Mouse (Mus musculus): Measurements from ENCODE around the gene Asap3. TPM values are rescaled to one million over a fixed set of nuclear protein-coding genes. Genes with fewer than 3 reads are reported as not detected.

Gene Asap3
- polyA plus RNA-seq, 3 experiments from 2014 or later, result 0.16 TPM; not detected in 2

DNA sequence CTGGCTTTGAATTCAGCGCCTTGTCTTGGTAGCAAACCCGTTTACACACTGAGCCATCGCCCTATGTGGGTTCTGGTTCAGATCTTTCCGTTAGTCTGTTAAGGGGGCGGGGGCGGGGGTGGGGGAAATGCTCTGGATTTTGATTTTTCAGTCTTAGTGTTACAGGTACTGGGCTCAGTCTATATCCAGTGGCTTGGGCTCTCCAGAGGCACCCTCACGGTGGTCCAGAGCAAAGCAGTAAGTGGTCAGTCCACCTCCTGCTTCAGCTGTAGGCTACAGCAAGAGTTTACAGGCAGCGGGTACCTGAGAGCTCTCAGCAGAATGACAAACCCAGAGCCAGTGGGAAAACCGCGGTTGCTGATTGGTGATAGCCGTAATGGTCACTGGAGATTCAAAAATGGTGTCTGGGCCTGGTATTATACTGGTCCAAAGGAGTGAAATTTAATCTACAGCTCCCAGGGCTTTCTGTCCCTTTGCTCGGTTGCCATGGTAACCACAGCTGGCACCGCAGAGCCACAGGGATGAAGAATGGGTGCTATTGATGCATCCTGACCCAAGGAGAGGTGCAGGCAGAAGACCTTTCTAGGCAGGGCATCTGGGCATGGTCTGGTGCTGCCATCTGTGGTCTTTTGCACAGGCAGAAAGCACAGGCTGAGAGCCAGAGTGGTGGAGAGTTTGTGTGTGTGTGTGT, 17.5 kb downstream of the Asap3 start:
- no peak for ATAC-seq

DNA sequence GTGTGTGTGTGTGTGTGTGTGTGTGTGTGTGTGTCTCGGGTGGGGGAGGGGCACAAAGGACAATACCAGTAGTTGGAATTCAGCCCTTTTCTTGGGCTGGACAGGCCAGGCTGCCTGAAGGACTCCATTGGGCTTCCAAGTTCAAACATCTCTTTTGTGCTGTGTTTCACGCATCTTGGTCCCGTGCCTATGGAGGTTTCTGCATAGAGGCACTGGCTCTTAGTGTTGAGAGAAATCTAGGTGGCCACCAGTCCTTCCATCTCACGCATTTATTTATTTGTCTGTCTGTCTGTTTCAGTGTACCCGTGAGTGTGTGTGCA, 18.0 kb downstream of the Asap3 start:
- ATAC-seq, result no peak

DNA sequence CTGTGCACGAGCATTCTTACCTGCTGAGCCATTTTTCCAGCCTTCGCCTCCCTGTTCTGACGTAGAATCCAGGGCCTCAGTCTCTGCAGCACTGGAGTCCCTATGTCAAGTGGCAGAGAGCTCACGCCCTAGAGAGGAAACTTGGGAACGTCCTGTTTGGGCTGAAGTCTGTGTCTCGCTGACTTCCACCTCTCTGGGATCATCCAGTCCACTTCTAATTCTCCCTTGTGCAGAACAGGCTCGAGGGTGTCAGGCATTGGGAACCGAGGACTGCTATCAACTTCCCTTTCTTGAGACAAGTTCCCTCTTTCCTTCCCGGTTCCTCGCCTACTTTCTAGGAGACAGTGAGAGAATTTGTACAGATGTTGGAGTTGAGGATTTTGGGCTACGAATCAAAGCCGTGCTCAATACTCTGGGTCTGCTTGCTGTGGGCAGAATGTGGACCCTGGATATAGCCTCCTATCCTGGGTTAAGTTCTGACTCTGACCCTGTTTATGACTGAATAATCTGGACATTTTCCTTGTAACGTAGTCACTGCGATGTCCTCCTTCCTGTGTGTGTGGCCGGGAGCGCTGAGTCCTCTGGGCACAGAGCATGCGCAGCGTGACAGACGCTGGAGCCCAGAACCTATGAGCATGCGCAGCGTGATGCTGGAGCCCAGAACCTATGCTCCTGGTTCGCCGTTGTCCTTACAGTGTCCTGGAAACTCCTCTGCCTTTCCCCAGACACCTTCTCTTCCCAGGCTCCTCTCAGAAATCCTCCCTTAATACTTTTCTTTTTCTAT, 18.7 kb downstream of the Asap3 start:
- ATAC-seq, result no peak

DNA sequence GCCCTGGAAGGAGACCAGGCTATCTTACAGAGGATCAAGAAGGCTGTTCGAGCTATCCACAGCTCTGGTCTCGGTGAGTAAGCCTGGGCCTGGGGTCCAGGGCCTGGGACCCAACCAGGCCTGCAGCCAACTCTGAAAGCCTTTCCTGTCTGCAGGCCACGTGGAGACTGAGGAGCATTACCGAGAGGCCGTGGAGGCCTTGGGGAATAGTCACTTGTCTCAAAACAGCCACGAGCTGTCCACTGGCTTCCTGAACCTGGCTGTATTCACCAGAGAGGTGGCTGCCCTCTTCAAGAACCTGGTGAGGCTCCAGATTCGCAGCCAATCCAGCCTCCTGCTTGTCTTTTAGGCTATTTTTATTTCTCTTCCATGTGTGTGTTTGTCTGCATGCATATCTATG, 21.2 kb downstream of the Asap3 start:
- no peak for ATAC-seq

DNA sequence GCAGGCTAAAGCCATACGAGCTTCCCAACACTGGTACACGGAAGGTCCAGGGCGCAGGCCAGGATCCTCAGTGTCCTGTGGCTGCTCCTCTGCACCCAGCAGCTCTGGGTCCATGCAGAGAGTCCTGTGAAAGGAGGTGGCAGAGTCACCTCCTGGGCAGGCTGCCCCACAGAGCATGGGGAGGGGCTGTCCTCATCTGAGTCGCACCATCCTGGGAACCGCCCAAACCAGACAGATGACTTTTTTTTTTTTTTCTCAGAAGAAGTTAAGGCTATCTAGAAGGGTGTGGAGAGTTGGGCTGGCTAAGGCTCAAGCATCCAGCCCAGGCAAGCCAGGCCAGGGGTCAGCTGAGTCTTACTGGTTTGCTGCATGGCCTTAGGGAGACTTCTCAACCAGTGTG, 22.5 kb downstream of the Asap3 start:
- ATAC-seq, result no peak

DNA sequence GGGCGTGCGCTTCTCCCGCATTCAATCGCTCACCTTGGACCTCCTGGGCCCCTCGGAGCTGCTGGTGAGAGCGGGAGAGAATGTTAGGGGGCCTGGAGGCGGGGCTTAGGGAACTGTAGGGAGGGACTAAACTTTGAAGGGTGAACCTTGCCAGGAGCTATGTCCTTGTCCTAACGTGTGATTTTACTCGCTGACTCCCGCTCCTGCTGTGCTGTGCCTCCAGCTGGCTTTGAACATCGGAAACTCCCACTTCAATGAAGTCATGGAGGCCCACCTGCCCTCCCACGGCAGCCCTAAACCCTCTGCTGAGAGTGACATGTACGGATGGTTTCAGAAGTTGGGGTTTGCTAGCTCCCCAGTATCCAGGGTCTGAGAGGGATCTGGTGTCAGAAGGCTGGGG, 32.5 kb downstream of the Asap3 start:
- ATAC-seq, result no peak

DNA sequence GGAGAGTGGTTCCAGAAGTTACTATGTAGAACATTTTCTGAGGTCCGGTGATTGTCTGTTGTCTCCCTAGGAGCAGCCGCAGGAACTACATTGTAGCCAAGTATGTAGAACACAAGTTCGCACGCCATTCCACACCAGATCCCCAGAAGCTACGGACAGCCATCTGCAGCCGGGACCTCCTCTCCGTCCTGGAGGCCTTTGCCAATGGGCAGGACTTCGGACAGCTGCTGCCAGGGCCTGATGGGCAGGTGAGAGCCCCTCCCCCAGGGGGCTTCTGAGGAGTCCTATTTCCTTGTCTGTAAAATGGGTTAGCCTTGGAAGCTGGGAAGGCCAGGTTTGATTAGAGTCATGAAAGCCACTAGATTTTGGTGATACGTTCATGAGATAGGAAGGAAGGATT, 32.9 kb downstream of the Asap3 start:
- no peak for ATAC-seq

DNA sequence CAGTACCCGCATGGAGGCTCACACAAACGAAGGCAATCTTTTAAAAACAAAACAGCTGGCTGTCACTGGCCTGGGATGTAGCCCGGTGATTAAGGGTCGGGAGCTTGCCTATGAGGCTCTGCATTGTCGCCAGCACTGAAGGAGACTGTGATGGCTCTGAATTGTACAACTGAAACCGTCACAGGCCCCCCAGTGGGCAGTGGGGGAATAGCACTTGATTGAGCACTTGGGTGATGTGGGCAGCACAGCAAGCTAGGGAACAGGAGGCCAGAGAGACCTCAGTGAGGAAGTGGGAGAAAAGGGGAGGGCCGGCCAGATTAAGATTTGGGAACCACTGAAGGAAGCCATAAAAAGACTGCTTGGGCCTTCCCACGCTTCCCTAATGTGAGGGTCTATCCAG, 33.5 kb downstream of the Asap3 start:
- ATAC-seq, result no peak

DNA sequence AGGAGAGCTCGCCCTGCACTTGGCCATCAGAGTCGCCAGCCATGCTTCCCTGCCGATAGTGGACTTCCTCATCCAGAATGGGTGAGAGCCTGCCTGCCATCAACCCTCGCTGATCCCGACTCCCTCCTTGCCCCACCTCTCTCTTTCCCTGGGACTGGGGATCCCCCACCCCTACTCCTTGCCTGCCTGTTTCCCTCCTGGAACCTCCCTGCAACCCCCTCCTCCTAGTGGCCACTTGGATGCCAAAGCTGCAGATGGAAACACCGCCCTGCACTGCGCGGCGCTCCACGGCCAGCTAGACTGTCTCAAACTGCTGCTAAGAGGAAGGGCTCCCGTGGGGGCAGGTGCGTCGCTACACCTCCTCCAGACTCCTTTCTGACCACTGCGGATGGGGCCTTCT, 34.0 kb downstream of the Asap3 start:
- ATAC-seq, result no peak

DNA sequence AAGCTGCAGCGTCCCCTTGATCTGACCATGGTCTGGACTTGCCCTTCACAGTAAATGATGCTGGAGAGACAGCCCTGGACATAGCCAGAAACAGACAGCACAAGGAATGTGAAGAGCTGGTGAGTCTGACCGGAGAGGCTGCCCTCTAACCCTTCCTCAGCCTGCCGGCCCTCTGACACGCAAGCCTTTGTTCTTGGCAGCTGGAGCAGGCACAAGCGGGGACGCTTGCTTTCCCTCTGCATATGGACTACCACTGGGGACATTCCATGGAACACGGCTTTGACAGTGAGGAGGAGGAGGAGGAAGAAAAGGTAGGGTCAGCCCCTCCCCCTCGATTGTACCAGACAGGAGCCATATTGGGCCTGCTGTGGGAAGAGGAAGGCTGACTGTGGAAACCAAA, 34.8 kb downstream of the Asap3 start:
- no peak for ATAC-seq

DNA sequence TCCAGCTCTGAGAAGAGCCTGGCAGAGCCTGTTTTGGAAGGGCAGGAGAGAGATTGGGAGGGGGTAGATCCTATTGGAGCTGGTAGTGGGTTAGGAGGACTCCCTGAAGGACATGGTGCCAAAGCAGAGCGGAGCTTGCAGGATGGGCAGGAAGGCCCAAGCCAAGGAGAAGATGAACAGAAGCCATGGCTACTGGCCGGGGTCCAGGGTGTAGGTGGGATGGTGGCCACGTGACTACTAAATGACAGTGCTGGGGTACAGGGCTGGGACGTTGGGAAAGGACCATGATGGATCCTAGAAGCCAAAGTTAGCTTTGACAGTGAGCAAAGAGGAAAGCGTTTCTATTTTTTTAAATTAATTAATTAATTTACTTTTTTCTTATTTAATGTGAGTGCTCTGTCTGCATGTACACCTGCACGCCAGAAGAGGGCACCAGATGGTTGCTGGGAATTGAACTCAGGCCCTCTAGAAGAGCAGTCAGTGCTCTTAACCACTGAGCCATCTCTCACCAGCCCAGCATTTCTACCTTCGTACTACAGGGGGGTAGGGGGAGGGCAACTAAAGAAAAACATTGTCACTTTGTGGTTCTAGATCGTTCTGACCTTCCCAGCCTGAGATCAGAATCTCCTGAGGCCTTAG, 36.0 kb downstream of the Asap3 start:
- no peak for ATAC-seq

DNA sequence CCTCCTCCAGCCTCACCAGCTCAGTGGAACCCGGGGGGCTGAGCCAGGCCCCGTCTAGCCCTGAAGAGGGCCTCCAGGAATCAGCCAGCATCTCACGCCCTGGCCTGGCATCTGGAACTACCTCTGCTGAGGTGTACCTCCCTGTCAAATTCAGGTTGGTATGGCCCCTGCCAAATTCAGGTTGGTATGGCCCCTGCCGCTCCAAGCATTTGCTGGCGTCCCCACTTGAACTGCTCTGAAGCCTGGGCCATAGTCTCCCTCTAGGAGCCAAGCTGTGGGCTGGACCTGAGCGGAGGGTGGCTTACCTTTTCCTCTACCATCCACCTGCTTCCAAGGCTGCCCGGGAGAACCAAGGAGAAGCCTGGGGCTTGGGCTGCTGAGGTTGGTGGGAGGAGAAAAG, 36.6 kb downstream of the Asap3 start:
- no peak for ATAC-seq

DNA sequence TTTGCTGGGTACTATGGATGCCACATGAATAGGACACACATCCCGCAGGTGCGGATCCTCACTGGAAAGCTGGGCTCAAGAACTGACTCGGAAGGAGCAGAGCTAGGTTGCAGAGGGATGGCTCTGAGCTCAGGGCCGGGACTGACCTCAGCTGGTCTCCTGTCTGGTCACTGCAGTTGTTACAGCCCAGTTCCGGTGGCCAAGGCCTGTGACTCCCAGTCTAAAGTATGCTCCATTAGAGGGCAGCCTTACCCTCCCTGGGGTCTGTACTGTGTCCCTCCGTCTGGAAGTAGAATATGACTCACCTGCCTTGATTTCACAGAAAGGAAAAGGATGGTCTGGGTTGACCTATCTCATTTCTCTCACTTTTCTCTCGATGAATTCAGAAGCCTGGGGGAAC, 38.0 kb downstream of the Asap3 start:
- ATAC-seq, result no peak

DNA sequence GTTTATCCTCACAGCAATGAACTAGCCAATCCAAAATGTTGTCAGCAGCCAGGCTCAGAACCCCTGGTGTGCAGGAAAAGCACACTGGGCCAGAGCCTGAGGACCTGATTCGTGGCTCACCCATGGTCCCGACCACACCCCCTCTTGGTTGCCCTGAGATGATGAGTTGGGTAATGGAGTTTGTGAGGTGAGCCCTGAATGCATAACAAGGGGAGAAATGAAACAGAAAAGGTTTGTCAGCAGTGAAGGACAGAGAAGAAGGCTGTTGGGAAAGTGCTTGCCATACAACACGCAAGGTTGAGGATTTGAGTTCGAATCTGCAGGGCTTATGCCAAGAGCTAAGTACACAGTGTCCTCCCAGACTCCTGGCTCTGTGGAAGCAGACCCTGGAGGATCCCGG, 39.5 kb downstream of the Asap3 start:
- ATAC-seq, result no peak

DNA sequence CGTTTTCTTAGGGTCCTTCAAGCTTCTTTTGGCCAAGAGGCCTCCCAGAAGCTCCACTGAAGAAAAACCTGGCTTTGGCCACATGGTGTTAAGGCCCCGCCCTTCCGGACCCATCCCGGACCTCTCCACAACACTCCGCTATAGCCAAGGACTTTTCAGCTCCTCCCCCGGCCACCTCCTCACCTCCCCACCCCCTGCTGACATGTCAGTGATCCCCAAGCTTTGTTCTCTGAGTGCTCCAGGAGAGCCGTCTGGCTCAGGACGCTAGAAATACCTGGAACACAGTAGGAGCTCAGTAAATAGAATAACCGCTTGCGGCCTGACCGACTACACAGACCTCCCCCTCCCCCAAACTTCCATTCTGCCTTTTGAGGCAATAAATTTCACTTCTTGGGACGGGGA, 40.4 kb downstream of the Asap3 start:
- ATAC-seq, result no peak

DNA sequence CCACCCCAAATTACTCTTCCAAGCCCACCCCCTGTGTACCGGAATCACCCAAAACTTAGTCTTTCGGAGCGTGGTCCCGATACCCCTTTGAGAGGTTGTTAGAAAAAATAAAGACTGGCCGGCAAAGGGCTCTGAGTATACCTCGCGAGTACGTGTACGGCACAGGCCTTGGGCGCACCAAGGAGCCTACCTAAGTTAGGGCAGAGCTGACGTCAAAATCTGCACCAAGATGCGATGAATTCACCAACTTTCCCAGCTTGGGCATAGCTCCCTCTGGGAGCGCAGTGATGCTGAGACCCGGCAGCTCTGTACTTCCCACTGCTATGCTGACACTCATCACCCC, 41.2 kb downstream of the Asap3 start:
- ATAC-seq, result no peak

DNA sequence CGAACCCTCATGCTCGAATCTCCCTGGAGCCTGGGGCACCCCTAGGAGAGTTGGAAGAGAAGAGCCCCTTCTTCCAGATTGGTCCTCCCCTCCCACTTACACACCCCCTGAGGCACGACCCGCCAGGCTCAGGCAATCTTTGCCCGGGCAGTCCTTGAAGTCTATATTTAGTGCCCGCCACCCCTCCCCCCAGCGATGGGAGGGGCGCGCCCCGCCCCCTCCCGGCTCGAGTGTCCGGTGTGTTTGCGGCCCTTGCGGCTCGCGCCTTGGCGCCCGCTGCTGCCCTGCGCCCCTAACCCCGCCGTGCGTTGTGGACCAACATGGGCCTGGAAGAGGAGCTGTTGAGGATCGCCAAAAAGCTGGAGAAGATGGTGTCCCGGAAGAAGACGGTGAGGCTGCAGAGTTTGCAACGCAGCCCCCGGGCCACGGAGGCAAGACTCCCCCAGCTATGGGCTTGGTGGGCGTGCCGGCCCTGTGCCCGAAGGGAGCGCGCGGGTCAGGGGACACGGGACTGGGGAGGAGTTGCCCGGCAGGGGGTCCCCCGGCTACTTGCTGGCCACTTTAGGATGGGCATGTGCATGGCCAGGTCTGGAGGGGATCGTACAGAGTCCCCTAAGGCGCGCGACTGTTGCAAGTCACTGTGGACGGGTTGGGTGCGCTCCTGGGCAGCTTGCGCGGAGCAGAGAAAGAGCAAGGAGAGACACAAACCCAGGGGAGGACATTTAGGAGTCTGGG, 41.7 kb downstream of the Asap3 start, which contains the start of gene Tcea3:
TSS of gene Tcea3 (plus strand) at position 1 of the 735 bp plus-strand sequence.
- no peak for ATAC-seq

DNA sequence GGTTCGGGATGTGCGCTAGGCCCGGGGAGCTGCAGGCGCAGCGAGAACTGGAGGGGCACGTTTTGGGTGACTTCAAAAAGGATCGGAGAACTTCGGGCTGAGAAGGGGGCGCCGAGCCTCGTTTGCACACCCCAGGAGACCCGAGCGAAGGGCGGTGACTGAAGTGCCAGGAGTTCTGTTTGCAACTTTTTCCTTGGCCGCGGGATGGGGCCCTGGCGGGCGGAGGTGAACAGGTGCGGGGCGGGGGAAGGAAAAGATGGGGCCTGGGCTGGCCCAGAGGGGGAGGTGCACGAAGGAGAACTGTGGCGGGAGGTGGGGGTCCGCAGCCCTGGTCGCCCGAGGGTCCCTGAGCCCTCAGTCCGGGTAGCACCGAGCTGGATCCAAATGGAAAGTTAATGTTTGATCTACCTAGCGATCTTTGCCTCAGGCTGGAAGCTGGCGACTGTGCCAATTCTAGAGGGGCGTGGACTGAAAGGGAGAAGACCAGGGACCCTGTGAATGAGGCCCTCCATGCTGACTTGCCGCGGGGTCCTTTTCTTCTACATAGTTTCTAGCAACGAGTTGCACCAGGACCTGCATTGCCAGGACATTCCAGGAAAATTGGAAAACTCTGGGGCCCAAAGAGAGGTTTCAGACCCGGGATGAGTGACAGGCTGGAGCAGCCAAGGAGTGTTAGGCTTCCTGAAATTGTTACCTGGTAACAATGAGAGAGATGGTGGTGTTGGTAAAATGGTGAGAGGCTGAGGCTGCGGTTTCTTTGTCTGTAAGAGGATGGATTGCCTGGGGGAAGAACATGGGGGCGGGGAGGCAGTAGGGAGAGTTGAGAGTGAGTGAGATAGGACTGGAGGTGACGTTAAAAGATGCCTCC, 42.5 kb downstream of the Asap3 start:
- no peak for ATAC-seq

DNA sequence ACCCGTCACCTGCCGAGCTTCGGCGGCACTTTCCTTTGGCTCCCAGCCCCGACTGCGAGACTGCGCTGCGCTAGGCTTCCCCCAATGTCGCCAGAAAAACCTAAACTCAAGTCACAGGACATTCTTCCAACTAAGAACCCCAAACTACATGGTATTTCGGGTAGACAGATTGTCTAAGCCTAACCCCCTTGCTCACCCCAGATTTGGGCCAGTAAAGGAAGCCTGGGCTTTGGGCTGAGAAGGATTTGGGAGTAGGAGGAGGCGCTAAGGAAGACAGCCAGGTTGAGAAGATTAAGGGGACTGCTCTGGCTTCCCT, 43.1 kb downstream of the Asap3 start:
- ATAC-seq, result no peak

DNA sequence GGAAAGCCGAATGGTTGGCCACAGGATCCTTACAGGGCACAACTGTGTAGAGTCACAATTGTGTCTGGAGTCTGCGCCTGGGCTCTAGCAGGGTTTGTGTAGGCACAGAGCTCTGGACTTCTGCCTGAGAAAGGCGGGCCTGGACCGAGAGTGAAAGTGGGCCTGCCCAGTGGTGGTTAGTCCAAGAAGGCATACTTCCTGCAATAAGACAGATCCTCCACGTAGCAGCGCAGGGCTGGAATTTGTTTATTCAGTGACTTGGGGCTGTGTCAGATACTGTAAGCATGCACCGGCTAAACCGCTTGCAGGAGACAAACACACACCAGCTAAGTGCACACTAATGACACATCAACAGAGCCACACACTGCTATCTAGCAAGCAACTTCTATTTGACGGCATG, 43.6 kb downstream of the Asap3 start:
- no peak for ATAC-seq

DNA sequence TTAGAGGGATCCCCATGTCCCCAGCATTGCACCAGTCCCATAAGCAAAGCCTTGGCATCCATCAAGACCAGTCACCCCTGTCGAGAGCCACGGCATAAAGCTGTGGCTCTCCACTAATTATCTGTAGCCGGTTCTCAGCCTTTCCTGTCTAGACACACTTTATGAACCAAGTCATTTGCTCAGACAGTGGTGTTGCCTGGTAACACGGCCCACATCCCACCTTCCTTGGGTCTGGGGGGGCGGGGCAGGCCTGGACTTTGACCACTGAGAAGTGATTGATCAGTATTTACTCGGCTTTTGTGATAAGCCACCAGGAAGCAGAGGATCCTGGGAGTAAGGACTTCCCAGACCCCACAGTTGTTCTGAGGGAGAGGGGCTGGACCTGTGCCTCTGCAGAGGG, 49.8 kb downstream of the Asap3 start:
- ATAC-seq, result no peak

DNA sequence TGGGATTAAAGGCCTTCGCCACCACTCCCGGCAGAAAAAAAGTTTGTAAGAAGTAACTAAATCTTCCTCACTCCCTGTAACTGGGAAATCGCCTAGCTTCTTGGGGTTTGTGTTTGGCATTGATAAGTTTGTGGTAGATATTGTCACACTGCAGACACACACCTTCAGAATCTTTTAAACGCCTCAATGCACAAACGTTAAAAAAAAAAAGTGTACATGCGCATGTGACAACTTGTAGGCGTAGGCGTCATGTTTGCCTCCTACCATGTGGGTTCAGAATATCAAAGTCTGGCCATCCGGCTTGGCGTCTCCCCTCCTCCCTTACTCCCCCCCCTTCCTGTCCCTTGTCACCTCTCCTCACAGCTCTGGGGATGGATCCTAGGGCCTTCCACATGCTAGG, 50.5 kb downstream of the Asap3 start:
- no peak for ATAC-seq

DNA sequence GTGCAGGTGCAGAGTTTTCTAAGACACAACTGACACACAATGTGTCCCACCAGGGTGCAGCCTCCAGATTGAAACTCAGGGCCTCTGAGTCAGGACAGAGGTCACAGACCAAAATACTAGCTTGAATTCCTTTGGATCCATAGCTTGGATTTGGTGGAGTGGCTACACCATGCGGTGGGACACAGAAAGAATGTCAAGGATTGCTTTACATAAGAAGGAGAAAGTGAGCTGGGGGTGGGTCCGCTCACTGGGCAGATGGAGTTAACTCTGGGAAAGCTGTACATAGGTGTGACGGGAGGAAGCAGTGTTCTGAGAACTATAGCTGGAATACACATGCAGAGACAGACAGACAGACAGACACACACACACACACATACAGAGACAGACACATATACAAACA, 53.8 kb downstream of the Asap3 start:
- ATAC-seq, result no peak

Data from inflammation-experienced regulatory T-cells, adult 6 months (primary cell).